Mouse (Mus musculus) limb, embryonic 12.5 days (tissue): ENCODE data around the gene Tfam. TPM values are rescaled to one million over a fixed set of nuclear protein-coding genes. Genes with fewer than 3 reads are reported as not detected.
A peak's percentile ranks its signal among the peaks of the same experiment; 100 is the strongest.

Source experiments
- ATAC-seq: fragments of 200-750 bp; cut with Nextera tagmentation; 2 replicates; pipeline ENCODE4 v1.8.0; 2017; ENCODE audit warnings: low read depth, moderate TSS enrichment; ENCODE audit not compliant: insufficient number of reproducible peaks, insufficient read depth, low FRiP score, low TSS enrichment
- H3K27ac ChIP-seq: fragments of 300-500 bp; sonication (generic); 2 replicates; pipeline ENCODE4 v1.5.1; 2016; ENCODE audit warnings: mild to moderate bottlenecking, moderate library complexity
- H3K27me3 ChIP-seq: fragments of 300-500 bp; sonication (generic); 2 replicates; pipeline ENCODE4 v1.6.1; 2016; ENCODE audit warnings: mild to moderate bottlenecking, moderate library complexity
- H3K36me3 ChIP-seq: fragments of 300-500 bp; sonication (generic); 2 replicates; pipeline ENCODE4 v1.6.1; 2016; ENCODE audit warnings: mild to moderate bottlenecking, moderate library complexity
- H3K4me1 ChIP-seq: fragments of 300-500 bp; sonication (generic); replicated peaks from 2 replicates; pipeline ENCODE4 v1.6.1; 2016
- H3K4me2 ChIP-seq: fragments of 300-500 bp; sonication (generic); 2 replicates; pipeline ENCODE4 v1.6.1; 2016; ENCODE audit warnings: mild to moderate bottlenecking, moderate library complexity
- H3K4me3 ChIP-seq: fragments of 300-500 bp; sonication (generic); replicated peaks from 2 replicates; pipeline ENCODE4 v1.5.1; 2016; ENCODE audit warnings: mild to moderate bottlenecking
- H3K9ac ChIP-seq: fragments of 300-500 bp; sonication (generic); replicated peaks from 2 replicates; pipeline ENCODE4 v1.6.1; 2016; ENCODE audit warnings: mild to moderate bottlenecking, moderate library complexity
- H3K9me3 ChIP-seq: fragments of 300-500 bp; sonication (generic); 2 replicates; pipeline ENCODE4 v1.6.1; 2016; ENCODE audit warnings: mild to moderate bottlenecking, moderate library complexity
- WGBS: fragments of 180-500 bp; shearing (Covaris S2); methylation state at CpG from one replicate; pipeline ENCODE4 v1.1.7; 2016; 5-methylcytosine and 5-hydroxymethylcytosine counted together
- polyA plus RNA-seq: library from polyadenylated mRNA; unstranded; fragments of >200 nt; fragmentation: Nextera tagmentation; extraction: Ambion mirVana; gene quantifications from 2 replicates; pipeline ENCODE4 v1.2.1, GENCODE M21; 2016

The Tfam gene
- polyA plus RNA-seq, 1 experiment from 2014 or later: 91.8 TPM

- no peak for ATAC-seq
- Histone ChIP-seq H3K9me3 (no peaks in the 10 kb centered on the region), H3K4me1 (no peaks in the 10 kb centered on the region), H3K4me2 (no peak overlapping the region), H3K4me3 (no peak overlapping the region), H3K27me3 (no peaks in the 10 kb centered on the region), H3K36me3 (peaks cover 36% of the 10 kb centered on the region), H3K27ac (no peak overlapping the region), H3K9ac (no peak overlapping the region)
- 55% methylated on average over 4 of the region's 4 CpGs for WGBS
Observed at GRCm38 (mm10) chr10:71253147-71253546, 15.1 kb upstream of the Tfam start.

- no peaks in the 10 kb centered on the region for H3K27me3 ChIP-seq
- no peak overlapping the region for H3K4me2 ChIP-seq
- WGBS: 79% methylated on average over 5 of the region's 5 CpGs
- ATAC-seq: no peak
- no peaks in the 10 kb centered on the region for H3K4me1 ChIP-seq
- peaks cover 30% of the 10 kb centered on the region for H3K36me3 ChIP-seq
- no peak overlapping the region for H3K27ac ChIP-seq
- no peak overlapping the region for H3K9ac ChIP-seq
- no peaks in the 10 kb centered on the region for H3K9me3 ChIP-seq
- H3K4me3 ChIP-seq: no peak overlapping the region
Observed at GRCm38 (mm10) chr10:71252421-71252820, 14.3 kb upstream of the Tfam start.

GRCm38 (mm10) chr10:71251846-71252245 is 13.8 kb upstream of the Tfam start:
- peaks cover 25% of the 10 kb centered on the region for H3K36me3 ChIP-seq
- no peak overlapping the region for H3K4me2 ChIP-seq
- no peak overlapping the region for H3K9ac ChIP-seq
- no peak overlapping the region for H3K27ac ChIP-seq
- WGBS: 82% methylated on average over 5 of the region's 5 CpGs
- no peak overlapping the region for H3K4me3 ChIP-seq
- ATAC-seq: no peak
- H3K4me1 ChIP-seq: no peaks in the 10 kb centered on the region
- H3K9me3 ChIP-seq: no peaks in the 10 kb centered on the region
- no peaks in the 10 kb centered on the region for H3K27me3 ChIP-seq

GRCm38 (mm10) chr10:71251256-71251655 is 13.2 kb upstream of the Tfam start:
- no peak for ATAC-seq
- H3K27ac ChIP-seq: no peak overlapping the region
- peaks cover 19% of the 10 kb centered on the region for H3K36me3 ChIP-seq
- WGBS: 89% methylated on average over 5 of the region's 5 CpGs
- H3K9me3 ChIP-seq: no peaks in the 10 kb centered on the region
- no peak overlapping the region for H3K4me2 ChIP-seq
- H3K4me1 ChIP-seq: no peaks in the 10 kb centered on the region
- H3K9ac ChIP-seq: no peak overlapping the region
- H3K4me3 ChIP-seq: no peak overlapping the region
- no peaks in the 10 kb centered on the region for H3K27me3 ChIP-seq

GRCm38 (mm10) chr10:71250472-71250871 is 12.4 kb upstream of the Tfam start:
- Histone ChIP-seq H3K4me3 (no peak overlapping the region), H3K9ac (no peak overlapping the region), H3K36me3 (peaks cover 12% of the 10 kb centered on the region), H3K4me2 (no peak overlapping the region), H3K27ac (no peak overlapping the region), H3K9me3 (no peaks in the 10 kb centered on the region), H3K4me1 (no peaks in the 10 kb centered on the region), H3K27me3 (no peaks in the 10 kb centered on the region)
- 86% methylated on average over 17 of the region's 17 CpGs for WGBS
- ATAC-seq: no peak

GRCm38 (mm10) chr10:71249086-71249880 is 11.2 kb upstream of the Tfam start:
- Histone ChIP-seq H3K4me1 (no peaks in the 10 kb centered on the region), H3K4me3 (no peak overlapping the region), H3K9me3 (no peaks in the 10 kb centered on the region), H3K27me3 (no peaks in the 10 kb centered on the region), H3K36me3 (peaks cover 2% of the 10 kb centered on the region), H3K27ac (no peak overlapping the region), H3K4me2 (no peak overlapping the region), H3K9ac (no peak overlapping the region)
- ATAC-seq: no peak
- WGBS: 86% methylated on average over 10 of the region's 10 CpGs

GRCm38 (mm10) chr10:71246956-71247355 is 8.9 kb upstream of the Tfam start:
- Histone ChIP-seq H3K9me3 (no peaks in the 10 kb centered on the region), H3K9ac (no peak overlapping the region), H3K27me3 (no peaks in the 10 kb centered on the region), H3K4me2 (no peak overlapping the region), H3K4me3 (no peak overlapping the region), H3K36me3 (no peaks in the 10 kb centered on the region), H3K4me1 (no peaks in the 10 kb centered on the region), H3K27ac (no peak overlapping the region)
- ATAC-seq: no peak
- WGBS: 40% methylated on average over 7 of the region's 7 CpGs

- no peaks in the 10 kb centered on the region for H3K27me3 ChIP-seq
- peaks cover 8% of the 10 kb centered on the region for H3K36me3 ChIP-seq
- H3K27ac ChIP-seq: no peak overlapping the region
- 70% methylated on average over 6 of the region's 6 CpGs for WGBS
- no peak overlapping the region for H3K4me3 ChIP-seq
- H3K9ac ChIP-seq: no peak overlapping the region
- no peaks in the 10 kb centered on the region for H3K9me3 ChIP-seq
- ATAC-seq: no peak
- peaks cover 12% of the 10 kb centered on the region for H3K4me1 ChIP-seq
- H3K4me2 ChIP-seq: no peak overlapping the region
Observed at GRCm38 (mm10) chr10:71239479-71240120, 1.5 kb upstream of the Tfam start.

GRCm38 (mm10) chr10:71237516-71238239 is 402 bp downstream of the Tfam start:
- Histone ChIP-seq H3K4me2 (peak overlapping the region; percentile 76), H3K9me3 (no peaks in the 10 kb centered on the region), H3K4me1 (peaks cover 12% of the 10 kb centered on the region), H3K4me3 (peak overlapping the region; percentile 80), H3K27me3 (no peaks in the 10 kb centered on the region), H3K9ac (peak overlapping the region; percentile 77), H3K36me3 (peaks cover 27% of the 10 kb centered on the region), H3K27ac (peak overlapping the region; percentile 77)
- under 1% methylated on average over 67 of the region's 68 CpGs for WGBS
- ATAC-seq: peak; percentile 99

GRCm38 (mm10) chr10:71234071-71234470 is 4.0 kb downstream of the Tfam start:
- no peak overlapping the region for H3K4me3 ChIP-seq
- no peak overlapping the region for H3K4me2 ChIP-seq
- no peak for ATAC-seq
- H3K9ac ChIP-seq: no peak overlapping the region
- H3K27me3 ChIP-seq: no peaks in the 10 kb centered on the region
- H3K4me1 ChIP-seq: peaks cover 12% of the 10 kb centered on the region
- WGBS: 97% methylated on average over 8 of the region's 8 CpGs
- H3K9me3 ChIP-seq: no peaks in the 10 kb centered on the region
- peaks cover 56% of the 10 kb centered on the region for H3K36me3 ChIP-seq
- no peak overlapping the region for H3K27ac ChIP-seq

- Histone ChIP-seq H3K9me3 (0 out of 2 replicates have a peak, but pooled peaks cover 7% of the 10 kb centered on the region), H3K4me3 (no peak overlapping the region), H3K36me3 (peaks cover 82% of the 10 kb centered on the region), H3K4me1 (no peaks in the 10 kb centered on the region), H3K27me3 (no peaks in the 10 kb centered on the region), H3K27ac (no peak overlapping the region), H3K4me2 (no peak overlapping the region), H3K9ac (no peak overlapping the region)
- WGBS: 37% methylated on average over 7 of the region's 7 CpGs
- no peak for ATAC-seq
Observed at GRCm38 (mm10) chr10:71225894-71226293, 12.2 kb downstream of the Tfam start.
